Mouse (Mus musculus): ENCODE data around the gene Olfr521.

DNA sequence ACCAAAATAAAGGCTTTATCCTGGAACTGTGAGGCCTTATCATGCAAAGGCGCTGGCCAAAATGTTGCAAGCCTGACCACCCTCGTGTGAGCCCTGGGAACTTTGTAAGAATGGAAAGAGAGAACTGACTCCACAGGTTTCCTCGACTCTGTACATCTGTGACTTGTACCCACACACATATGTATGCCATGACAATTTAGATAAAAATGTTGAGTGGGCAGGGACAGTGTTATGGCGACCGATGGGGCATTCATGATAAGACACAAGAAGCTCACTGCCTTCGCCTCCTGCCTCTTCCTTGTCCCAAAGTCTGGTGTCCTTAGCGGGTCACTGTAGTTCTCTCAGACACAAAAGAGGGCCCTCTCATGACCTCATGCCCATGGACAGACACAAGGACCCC is 35.8 kb downstream of the Olfr521 start:
- TF ChIP-seq CTCF (IDR thresholded peaks at IDR 0.05; ENCODE audit: low read depth, low read length) (no peak), POLR2A (IDR thresholded peaks at IDR 0.05; ENCODE audit: insufficient read depth, low read length) (no peak), EP300 (IDR thresholded peaks at IDR 0.05; ENCODE audit: insufficient read depth, low read depth, low read length) (no peak)

All from ES-Bruce4 (cell line).